Mouse (Mus musculus): Measurements from ENCODE around the gene Gm36028.

DNA sequence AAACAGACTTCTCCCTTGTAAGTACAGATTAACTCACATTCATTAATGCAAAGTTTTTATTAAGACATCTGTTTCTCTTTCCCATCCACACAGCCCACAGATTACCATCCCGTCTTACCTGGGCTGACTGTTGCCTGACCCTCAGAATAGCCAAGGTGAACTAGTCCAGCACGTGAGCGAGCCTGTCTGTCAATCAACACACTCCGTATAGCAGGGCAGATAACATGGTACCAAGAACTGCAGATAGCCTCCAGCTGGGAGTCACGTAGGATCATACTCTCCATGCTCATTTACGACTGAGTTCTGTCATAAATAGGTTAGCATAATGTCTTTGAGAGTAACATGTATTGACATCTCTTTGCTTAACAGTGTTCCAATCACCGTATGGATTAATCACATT lies at the start of gene Gm36028:
- TF ChIP-seq CTCF (IDR thresholded peaks at IDR 0.05; ENCODE audit: control insufficient read depth, insufficient read depth, low read length) (no peak), POLR2A (IDR thresholded peaks at IDR 0.05; ENCODE audit: borderline replicate concordance, control insufficient read depth, low read depth, low read length) (no peak)
